Mouse (Mus musculus) T-helper 2 cell (primary cell): ENCODE results near the gene Kcnj6.

Experiments
- in situ Hi-C: fragments of 300-600 bp; cut with MboI, MseI; formaldehyde crosslinking; loops from one replicate; pipeline ENCODE4 v1.15.1; 2025; ENCODE audit warnings: high pct_unique_total_duplicates

Kcnj6 gene

GRCm38 (mm10) chr16:94946848-94947247 is 50.7 kb downstream of the Kcnj6 start:
- in situ Hi-C loops: no loop called here

- in situ Hi-C loops: no loop called here
Measured at GRCm38 (mm10) chr16:94932702-94933101, 64.8 kb downstream of the Kcnj6 start.

DNA sequence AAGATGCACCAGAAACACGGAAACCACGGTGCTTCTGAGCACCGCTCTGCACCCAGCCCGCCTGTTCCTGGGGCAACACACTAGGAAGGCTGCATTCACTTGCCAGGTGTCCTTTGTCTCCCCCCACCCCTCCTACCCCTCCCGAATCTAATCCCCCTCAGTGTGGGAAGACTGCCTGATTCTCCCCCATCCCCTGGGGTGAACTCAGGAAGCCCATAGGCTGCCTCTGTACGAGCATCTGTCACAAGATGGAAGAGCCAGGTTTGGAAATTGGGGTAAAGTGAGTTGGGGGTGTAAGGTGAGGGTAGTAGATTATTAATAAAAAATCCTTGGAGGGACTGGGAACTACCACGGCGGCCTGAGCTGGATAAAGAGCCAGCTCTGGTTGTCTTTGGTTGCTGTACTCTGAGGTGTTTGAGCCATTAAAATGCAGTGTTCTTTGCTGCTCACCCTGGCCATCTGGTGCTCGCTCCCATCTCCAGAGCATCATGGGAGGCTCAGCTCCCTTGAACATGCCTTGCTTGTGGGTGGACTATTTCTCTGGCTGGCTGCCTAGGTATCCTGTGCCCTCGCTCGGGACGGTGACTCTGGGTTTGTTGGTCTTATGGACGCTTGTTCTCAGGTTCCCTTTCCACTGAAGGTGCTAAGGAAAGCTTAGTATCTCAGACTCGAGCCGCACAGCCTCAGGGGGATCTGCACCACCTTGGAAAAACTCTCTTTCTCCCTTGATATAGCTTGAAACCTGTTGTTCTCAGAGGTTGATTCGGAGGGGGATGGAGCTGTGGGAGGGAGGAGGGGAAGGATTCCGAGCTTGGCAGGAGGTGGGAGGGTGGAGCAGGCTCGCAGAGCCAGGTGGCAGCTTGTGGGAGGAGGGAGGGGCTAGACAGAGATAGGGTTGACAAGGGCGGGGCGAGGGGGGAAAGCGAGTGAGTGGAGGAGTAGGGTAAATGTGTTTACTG is 65.9 kb downstream of the Kcnj6 start:
- in situ Hi-C loops: no loop called here

GRCm38 (mm10) chr16:94925364-94925763 is 72.1 kb downstream of the Kcnj6 start:
- in situ Hi-C loops: no loop called here

- in situ Hi-C loops: no loop called here
Measured at GRCm38 (mm10) chr16:94919177-94919576, 78.3 kb downstream of the Kcnj6 start.

DNA sequence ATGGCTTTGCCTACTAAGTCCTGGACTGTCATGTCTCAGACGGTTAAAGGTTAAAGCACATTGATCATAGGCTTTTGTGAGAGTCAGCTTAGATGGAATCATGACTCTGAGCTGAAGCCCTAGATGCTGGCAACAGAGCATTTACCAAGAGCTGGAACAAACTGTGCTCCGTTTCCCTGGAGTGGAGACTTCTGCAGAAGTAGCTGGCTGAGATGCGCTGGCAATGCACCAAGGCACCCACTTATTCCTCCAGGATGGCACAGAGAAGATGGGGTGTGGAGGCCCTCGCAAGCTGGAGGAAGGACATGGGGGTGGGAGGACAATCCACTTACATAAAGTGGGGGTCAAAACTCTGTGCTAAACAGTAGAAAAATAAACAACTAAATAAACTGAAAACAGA is 91.5 kb downstream of the Kcnj6 start:
- in situ Hi-C loops: no loop called here

DNA sequence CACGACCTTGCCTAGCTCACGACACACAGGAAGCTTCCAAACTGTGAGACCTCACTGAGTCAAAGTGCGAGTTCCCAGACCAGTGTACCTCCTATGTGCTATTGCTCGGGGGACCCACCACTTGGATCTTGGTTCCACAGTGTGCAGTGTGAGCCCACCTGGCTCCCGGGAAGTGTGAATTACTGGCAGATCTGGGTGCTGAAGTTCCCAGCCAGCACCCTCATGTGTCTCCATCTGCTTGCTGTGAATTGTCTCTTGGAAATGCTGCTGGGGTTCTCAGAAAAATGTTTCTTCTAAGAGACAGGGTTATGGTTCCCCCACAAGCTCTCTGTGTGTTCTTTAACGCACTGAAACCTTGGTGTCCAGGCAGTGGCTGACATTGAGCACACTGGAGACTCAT is 98.7 kb downstream of the Kcnj6 start:
- in situ Hi-C loops: no loop called here

DNA sequence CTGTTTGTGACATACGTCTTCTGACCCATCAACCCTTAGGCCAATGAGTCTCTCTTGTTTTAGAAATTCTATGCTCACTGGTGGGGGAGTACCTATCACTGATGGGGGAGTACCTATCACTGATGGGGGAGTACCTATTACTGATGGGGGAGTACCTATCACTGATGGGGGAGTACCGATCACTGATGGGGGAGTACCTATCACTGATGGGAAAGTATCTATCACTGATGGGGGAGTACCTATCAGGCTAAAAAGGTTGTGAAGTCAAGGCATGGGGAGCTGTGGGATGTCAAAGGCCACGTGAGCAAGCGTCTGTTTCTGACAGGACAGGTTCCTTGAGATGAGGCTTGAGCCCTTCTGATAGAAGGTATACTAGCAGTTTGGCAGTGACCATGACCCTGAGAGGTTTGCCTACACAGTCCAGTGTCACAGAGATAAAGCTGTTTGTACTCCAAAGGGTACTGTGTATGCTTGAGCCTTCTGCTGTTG is 105.3 kb downstream of the Kcnj6 start:
- in situ Hi-C loops: no loop called here

GRCm38 (mm10) chr16:94890581-94890980 is 106.9 kb downstream of the Kcnj6 start:
- in situ Hi-C loops: no loop called here

DNA sequence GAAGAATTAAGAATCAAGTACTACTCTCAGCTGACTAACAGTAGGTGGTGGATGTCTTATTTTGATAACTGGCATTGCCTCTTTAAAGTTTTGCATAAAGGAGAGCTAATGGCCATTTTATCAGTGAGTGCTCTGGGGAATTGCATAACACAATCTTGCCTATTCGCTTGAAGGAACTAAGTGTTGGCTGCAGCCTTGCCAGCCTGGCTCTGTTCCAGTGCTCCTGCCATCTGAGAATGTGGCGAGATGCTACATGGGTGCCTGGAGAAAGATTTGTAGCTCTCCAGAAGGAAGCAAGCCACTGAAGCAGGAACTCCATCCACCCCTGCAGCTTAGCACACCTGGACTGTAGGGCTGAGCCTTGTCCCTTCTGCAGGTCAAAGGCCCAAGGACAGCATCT is 107.4 kb downstream of the Kcnj6 start:
- in situ Hi-C loops: no loop called here

DNA sequence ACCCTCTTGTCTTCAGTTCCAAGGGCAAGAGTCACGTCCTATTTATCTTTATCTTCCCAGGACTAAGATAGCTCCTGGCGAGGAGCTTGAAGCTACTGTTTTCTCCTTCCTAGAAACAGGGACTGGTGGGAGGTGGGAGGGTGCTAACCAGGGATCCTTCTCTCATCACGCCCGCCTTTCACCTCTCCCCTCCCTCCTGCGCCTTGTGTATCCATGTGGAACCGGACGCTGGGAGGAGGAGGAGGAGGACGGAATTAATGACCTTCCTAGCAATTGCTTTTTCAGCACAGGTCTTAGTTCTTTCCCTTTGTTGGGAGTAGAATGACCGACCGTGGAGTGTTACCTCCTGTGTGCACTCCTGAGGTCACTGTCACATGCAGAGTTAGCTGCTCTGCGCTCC is 108.9 kb downstream of the Kcnj6 start:
- in situ Hi-C loops: no loop called here

- in situ Hi-C loops: no loop called here
Measured at GRCm38 (mm10) chr16:94886398-94886797, 111.1 kb downstream of the Kcnj6 start.

GRCm38 (mm10) chr16:94885062-94885461 is 112.4 kb downstream of the Kcnj6 start:
- in situ Hi-C loops: no loop called here

GRCm38 (mm10) chr16:94883909-94884308 is 113.6 kb downstream of the Kcnj6 start:
- in situ Hi-C loops: no loop called here

DNA sequence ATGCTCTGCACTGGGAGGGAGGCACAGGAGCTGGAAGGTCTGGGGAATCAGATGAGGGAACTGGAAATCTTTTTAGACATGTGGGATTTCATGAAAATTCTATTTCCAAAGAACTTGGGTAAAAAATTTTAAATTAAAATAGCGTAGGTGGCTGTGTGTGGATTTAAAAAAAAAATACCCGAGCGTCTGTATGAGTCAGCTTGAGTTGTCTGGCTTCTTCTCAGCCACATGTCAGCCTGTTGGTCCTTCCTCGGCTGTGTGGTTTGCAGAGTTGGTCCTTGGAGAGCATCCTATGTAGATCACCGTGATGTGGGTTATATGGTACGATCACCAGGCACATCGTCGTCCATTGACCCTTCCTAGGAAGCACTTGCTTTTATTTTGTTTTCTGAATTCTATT is 114.3 kb downstream of the Kcnj6 start:
- in situ Hi-C loops: no loop called here

GRCm38 (mm10) chr16:94882111-94882510 is 115.4 kb downstream of the Kcnj6 start:
- in situ Hi-C loops: no loop called here

DNA sequence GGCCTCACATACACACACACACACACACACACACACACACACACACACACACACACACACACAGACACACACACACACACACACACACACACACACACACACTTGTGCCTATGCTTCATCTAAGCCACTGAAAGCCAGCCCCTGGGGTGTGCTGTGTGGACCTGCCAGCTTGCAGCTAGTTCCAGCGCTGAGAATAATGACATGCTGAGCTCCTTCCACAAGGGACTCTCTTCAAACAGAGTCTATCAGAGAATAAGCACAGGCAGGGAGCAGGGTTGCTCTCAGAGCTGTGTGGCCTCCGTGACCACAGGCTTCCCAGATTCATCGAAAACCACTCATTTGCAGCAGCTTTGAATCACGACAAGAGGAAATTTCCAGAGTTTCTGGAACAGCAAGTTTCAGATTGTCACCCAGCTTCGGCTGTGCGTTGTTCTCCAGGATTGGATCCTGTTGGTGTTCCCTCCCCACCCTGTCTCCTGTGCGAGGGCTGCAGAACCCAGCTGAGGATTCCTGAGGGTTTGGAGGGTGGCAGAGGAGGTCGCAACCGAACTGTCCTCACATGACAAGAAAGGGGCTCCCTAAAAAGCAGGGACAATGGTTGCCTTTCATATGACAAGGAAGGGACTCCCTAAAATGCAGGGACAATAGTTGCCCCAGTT is 124.8 kb downstream of the Kcnj6 start:
- in situ Hi-C loops: no loop called here

- in situ Hi-C loops: no loop called here
Measured at GRCm38 (mm10) chr16:94868354-94868753, 129.1 kb downstream of the Kcnj6 start.

- in situ Hi-C loops: no loop called here
Measured at GRCm38 (mm10) chr16:94866300-94866956, 131.1 kb downstream of the Kcnj6 start.

- in situ Hi-C loops: no loop called here
Measured at GRCm38 (mm10) chr16:94865796-94866195, 131.7 kb downstream of the Kcnj6 start.

DNA sequence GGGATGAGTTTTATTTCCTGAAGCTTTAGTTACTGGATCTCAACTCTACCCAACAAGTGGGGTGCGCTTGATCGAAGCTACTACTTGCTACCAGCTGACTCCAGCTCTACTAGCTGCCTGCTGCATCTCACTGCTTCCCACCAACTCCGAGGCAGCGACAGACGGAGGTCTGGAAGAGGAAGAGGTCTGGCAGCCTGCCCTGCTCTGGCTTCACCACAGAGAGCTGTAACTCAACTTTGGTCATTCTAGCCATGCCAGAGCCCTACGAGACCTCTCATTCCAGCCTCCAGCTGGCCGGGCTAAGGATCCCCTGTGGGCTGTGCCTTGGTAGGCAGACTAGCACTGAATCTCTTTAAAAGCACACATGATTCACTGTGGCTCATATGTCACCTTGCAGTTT is 132.4 kb downstream of the Kcnj6 start:
- in situ Hi-C loops: no loop called here

- in situ Hi-C loops: no loop called here
Measured at GRCm38 (mm10) chr16:94863475-94863874, 134.0 kb downstream of the Kcnj6 start.
